Mouse (Mus musculus) T-cell, adult 66 days (primary cell): ENCODE data around the gene Tex44. TPM values are rescaled to one million over a fixed set of nuclear protein-coding genes. Genes with fewer than 3 reads are reported as not detected.

Experiments
- total RNA-seq, 2 experiments: library from RNA; stranded (reverse); gene quantifications; 3 replicates in 1 of 2; 4 replicates in 1 of 2; pipeline ENCODE4 v1.2.4; 2023

The Tex44 gene
- not detected for total RNA-seq

GRCm38 (mm10) chr1:86426128-86426527 lies at the start of gene Tex44, which contains the start of gene Nmur1:
Tex44 (plus strand) TSS chr1:86426329.
Nmur1 (minus strand) TSS chr1:86426228.

Other genes starting within 250 kb of the Tex44 start
- gene B3gnt7, start 123.5 kb upstream of the Tex44 start, total RNA-seq, result under 1 TPM in 1 of 2 experiments, not detected in 1; 0.30 TPM
- 100 to 1,000 TPM; 482 to 558 TPM for gene Ncl, start 66.9 kb upstream of the Tex44 start, total RNA-seq
- 1 to 10 TPM; 1.2 to 1.8 TPM for gene Nmur1, start 101 bp upstream of the Tex44 start, total RNA-seq
- 1,000 to 10,000 TPM; 1,254 to 1,333 TPM for gene Ptma, start 100.4 kb downstream of the Tex44 start, total RNA-seq
- gene Pde6d, start 156.3 kb downstream of the Tex44 start, total RNA-seq, result 10 to 100 TPM; 21.2 to 21.4 TPM
- gene Cops7b, start 156.6 kb downstream of the Tex44 start, total RNA-seq, result 10 to 100 TPM; 12.2 to 14.0 TPM
- gene Nppc, start 244.2 kb downstream of the Tex44 start, total RNA-seq, result not detected